Mouse (Mus musculus) testis, adult 2 months (tissue): Measurements from ENCODE around the gene Dhrs7.

Experiments used
- CTCF ChIP-seq: fragments of 200-500 bp; IDR thresholded peaks from 2 replicates; pipeline ENCODE4 v1.5.1; 2012; ENCODE audit warnings: low read depth, mild to moderate bottlenecking, inconsistent platforms, low read length, moderate library complexity; ENCODE audit not compliant: control insufficient read depth, insufficient read depth, insufficient replicate concordance
- POLR2A ChIP-seq: fragments of 200-500 bp; IDR thresholded peaks from 2 replicates; pipeline ENCODE4 v1.6.1; 2012; ENCODE audit warnings: low read depth, mild to moderate bottlenecking, inconsistent platforms, low read length, moderate library complexity; ENCODE audit not compliant: control insufficient read depth

GRCm38 (mm10) chr12:72667868-72668469, 3.3 kb upstream of the Dhrs7 start:
- TF ChIP-seq CTCF (no peak), POLR2A (no peak)
